Mouse (Mus musculus) lung, postnatal 10 days (tissue): ENCODE measurements around the gene Hist1h2bq.
"Not testable (repeated sequence)": the region's sequence is repeated elsewhere in the genome, so short reads cannot be mapped to it uniquely, and the experiment has no call there.

Experiments used
- DNase-seq: peaks from one replicate; pipeline ENCODE4 v3.0.0; 2021

Gene Hist1h2bq

DNA sequence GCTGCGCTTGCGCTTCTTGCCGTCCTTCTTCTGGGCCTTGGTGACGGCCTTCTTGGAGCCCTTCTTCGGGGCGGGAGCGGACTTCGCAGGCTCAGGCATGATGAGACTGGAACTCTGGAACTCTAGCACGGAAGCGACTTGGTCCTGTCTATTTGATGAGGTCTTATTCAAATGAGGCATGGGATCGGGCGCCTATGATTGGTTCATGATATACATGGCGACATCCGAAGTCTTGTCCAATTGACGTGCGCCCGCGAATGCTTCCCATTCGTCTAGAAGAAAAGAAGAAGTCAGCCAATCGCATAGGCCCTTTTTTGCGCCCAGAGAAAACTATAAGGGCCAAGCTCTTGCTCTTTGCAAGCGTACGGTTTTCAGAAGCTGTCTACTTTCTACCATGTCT, at the start of gene Hist1h2bq, which contains the start of gene Hist1h2ao:
Gene Hist1h2bq, minus strand, starts transcription at position 125 of the 400 bp plus-strand sequence.
Gene Hist1h2ao, plus strand, starts transcription at position 393 of the 400 bp plus-strand sequence.
- not testable (repeated sequence) for DNase-seq

- DNase-seq: no peak
Observed at GRCm38 (mm10) chr13:21855698-21856162, 45.7 kb upstream of the Hist1h2bq start.

- peak; percentile 15 for DNase-seq
Observed at GRCm38 (mm10) chr13:21855146-21855545, 45.1 kb upstream of the Hist1h2bq start.

DNA sequence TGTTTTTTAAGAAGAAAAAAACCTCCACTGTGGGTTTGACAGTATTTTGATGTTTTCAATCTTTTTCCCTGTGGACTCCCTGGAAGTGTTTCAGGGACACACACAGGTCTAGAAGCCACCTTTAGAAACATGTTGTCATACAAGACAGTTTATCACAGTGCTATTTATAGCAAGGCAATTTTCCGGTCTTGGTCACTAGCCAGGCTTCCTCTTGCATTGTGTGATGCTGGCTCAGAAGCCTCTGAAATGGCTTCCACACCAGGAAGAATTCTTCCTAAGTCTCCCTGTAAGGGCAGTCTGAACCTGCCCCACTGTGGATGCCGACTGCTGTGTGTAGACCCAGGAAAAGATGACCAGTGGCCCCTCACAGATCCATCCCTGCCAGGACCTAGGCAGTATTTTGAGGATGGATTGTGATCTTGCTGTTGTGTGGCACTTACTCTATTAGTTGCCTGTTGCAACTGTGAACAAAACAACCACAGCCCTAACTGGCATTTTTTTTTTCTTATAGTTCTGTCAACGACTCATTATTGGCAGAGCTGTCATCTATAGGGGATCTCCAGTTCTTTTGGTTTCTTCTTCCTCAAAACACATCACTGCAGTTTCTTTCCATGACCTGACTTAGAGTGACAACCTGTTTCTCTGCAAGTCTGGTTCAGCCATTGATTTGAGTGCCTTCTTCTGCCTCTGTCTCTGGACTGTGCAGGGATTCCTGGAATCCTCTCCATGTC, 42.4 kb upstream of the Hist1h2bq start:
- DNase-seq: peak; percentile 25

DNA sequence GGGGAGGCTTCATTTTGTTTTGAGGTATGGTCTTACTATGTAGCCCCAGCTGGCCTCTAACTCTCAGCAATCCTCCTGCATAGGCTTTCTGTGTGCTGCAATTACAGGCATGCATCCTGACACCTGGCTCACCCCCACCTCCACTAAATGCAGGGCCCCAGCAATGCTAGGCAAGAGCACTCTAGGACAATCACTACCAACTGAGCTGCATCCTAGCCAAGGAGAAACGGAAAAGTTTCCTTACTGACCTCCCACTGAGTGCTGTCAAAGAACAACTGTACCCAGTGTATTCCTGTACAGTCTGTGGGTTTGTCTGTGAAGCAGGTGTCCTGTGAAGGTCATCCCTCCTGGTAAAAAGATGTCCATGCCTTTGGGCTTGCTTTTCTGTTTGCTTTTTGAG, 40.7 kb upstream of the Hist1h2bq start:
- not testable (repeated sequence) for DNase-seq

DNA sequence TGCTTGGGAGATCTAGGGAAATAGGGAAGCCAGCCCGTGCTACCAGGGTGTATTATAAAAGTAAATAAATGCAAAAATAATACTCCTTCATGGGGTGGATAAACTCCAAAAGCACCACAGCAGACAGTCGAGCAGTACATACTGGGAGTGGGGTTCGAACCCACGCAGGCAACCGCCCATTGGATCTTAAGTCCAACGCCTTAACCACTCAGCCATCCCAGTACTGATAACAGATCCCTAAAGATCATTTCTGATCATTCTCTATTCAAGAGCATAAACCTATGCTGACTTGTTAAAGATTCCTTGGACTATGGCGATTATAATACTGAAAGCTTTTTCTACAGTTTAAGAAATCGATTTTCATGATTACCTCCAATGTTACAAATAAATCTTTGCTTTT, 37.9 kb upstream of the Hist1h2bq start:
- DNase-seq: no peak

- DNase-seq: not testable (repeated sequence)
Observed at GRCm38 (mm10) chr13:21846356-21846755, 36.4 kb upstream of the Hist1h2bq start.

- not testable (repeated sequence) for DNase-seq
Observed at GRCm38 (mm10) chr13:21840508-21840907, 30.5 kb upstream of the Hist1h2bq start.

GRCm38 (mm10) chr13:21833461-21833860, 23.5 kb upstream of the Hist1h2bq start, which contains the start of the genes Hist1h2ap and Hist1h2br:
Gene Hist1h2ap (minus strand): TSS chr13:21833507.
Gene Hist1h2br (plus strand): TSS chr13:21833743.
- not testable (repeated sequence) for DNase-seq

DNA sequence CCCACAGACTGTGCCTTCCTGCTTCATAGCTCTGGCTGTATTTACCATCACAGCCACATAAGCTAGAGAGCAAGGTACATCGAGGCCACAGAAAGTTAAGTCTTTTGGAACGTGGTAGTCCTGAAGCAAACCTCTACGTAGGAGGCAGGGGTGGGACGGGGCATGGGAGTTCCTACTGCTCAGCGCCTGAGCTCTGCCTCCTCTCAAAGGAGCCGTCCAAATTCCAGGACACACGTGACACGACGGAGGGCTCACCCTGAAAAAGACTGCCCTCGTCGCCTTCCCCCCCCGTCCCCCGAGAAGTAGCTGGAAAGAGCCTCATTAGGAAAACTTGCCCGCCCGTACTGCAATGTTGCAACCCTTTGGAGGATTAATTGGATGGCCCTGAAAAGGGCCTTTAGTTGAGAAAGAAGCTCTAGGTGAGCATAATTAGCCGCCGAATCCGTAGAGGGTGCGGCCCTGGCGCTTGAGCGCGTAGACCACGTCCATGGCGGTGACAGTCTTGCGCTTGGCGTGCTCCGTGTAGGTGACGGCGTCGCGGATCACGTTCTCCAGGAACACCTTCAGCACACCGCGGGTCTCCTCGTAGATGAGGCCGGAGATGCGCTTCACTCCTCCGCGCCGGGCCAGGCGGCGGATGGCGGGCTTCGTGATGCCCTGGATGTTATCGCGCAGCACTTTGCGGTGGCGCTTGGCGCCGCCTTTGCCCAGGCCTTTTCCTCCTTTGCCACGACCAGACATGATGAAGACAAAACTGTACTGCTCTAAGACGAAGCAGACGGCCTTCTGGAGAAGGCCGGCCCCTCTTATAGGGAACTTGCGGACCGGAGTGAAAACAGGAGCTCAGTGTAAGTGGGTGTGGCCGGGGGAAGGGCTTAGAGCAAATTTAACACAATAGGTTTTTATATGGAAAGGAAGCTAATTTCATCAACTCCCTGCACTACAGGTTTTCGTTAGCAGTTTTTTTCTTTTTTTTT, 21.7 kb upstream of the Hist1h2bq start, which contains the start of gene Hist1h4n:
Gene Hist1h4n, minus strand, starts transcription at position 779 of the 977 bp plus-strand sequence.
- not testable (repeated sequence) for DNase-seq

GRCm38 (mm10) chr13:21830344-21830743, 20.3 kb upstream of the Hist1h2bq start:
- no peak for DNase-seq

DNA sequence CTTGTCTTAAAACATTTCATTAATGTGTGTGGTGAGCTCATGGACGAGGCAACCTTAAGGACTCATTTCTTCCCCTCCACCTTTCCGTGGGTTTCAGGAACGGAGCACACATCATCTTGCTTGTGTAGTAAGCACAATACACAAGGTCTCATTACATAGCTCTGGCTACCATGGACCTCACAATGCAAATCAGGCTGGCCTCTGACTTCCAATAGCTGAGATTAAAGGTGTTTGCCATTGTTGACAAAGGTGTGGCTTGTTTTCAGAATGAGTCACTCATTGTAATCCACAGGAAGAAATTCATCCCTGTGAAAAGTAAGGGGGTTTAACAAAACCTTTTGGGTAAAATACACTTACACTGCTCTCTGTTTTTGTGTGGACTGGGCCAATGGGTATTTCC, 18.5 kb upstream of the Hist1h2bq start:
- DNase-seq: no peak

DNA sequence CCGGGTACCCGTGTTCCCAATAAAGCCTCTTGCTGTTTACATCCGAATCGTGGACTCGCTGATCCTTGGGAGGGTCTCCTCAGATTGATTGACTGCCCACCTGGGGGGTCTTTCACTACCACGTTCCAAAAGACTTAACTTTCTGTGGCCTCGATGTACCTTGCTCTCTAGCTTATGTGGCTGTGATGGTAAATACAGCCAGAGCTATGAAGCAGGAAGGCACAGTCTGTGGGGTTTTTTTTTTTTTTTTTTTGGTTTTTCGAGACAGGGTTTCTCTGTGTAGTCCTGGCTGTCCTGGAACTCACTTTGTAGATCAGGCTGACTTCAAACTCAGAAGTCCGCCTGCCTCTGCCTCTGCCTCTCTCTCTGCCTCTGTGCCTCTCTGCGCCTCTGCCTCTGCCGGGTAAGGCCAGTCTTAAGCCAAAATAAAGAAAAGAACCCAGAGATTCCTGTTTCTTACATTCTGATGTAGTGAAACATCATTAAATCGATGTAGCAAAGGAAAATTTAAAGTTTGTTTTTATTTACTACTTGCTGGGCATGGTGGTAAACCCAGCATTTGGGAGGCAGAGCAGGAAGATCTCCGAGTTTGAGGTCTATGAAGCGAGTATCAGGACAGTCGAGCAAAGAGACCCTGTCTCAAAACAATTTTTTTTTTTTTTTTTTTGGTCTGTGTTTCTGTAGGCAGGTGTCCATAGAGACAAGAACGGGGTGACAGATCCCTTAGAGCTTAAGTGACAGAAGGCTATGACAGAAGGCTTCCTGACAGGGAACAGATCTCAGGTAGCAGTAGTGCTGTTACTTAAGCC, 10.3 kb upstream of the Hist1h2bq start:
- DNase-seq: not testable (repeated sequence)

- not testable (repeated sequence) for DNase-seq
Observed at GRCm38 (mm10) chr13:21812092-21812491, 2.1 kb upstream of the Hist1h2bq start.

- DNase-seq: peak; percentile 32
Observed at GRCm38 (mm10) chr13:21811539-21811938, 1.5 kb upstream of the Hist1h2bq start, which contains the start of gene Hist1h4m. Gene Hist1h4m (plus strand): TSS chr13:21811746.

DNA sequence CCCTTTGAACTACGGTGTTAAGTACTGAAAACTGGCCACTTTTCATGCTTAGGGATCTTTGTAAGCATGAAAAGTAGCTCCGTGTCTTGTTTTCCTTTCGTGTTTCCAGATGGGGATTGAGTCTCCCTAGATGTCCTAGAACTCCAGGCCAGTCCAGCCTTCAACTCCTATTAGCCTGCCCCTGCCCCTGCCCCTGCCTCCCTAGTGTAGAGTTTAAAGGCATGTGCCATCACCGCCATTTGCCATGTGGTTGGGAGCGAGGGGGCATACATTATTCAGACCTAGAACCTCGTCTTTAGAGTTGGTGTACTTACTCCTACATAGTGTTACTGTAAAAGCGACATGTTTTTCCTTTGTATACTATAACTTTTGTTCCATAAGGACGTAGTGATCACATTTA, 1.1 kb upstream of the Hist1h2bq start:
- DNase-seq: not testable (repeated sequence)

DNA sequence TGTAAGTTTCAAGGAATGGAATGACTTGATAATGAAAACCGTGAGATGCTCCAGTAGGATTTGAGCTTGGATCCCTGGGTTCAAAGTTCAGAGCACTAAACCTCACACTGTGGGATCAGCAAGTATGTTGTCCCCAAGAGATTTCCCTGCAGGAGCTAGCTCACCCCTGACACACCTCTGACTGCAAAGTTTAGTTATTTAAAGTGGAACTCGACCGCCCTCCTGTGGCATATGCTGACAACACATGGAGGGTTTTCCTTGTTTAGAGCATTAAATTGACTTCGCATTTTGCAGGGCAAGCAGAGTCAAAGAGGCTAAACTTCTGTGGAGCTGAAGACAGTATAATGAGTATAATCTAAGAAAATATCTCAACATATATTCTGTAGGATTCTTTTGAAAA, 6.9 kb downstream of the Hist1h2bq start:
- not testable (repeated sequence) for DNase-seq

DNA sequence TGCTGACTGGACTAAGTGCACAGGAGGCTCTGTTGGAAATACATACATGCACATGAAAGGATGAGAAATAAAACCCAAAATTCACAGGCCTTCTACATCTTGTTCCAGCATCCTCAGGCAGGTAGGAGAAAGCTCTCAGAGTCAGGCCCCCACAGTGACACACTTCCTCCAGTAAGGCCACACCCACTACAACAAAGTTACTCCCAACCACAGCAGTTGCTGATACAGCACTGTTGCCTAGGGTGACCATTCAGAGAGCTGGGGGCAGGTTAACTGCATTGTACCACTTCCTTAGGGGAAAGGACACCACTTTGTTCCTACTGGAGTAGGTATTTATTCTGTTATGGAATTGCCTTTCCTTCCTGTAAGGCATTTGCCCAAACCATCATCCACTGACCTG, 12.8 kb downstream of the Hist1h2bq start:
- not testable (repeated sequence) for DNase-seq

- DNase-seq: no peak
Observed at GRCm38 (mm10) chr13:21795584-21795983, 14.4 kb downstream of the Hist1h2bq start.

DNA sequence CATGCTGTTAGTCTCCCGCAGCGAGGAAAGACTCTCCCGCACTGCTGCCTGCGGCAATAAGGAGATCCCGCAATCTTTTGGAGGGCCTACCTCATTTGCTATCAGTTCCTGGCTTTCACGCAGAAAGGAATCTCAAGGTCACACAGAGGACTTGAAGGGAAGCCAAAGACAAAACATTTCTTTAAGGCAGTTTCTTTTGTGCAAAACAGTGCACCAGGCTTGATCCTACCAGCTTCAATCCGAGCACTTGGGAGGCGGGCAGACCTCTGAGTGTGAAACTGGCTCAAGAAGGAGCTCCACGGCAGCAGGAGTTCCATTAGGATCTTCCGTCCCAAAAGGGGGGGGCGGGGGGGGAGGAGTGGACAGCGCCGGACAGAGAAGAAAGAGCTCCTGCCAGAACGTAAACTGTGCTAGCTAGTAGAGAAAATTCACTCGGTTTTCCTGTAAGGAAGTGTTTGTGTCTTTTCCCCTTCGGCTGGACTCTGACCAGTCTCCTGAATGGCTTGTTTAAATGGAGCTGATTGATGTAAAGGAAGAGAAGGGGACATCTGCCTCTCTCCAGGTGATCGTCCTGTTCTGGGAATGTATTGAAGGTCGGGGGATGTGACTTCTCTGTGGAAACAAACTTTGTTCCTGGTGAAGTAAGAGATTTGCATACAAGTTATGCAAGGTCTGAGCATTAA, 19.3 kb downstream of the Hist1h2bq start:
- DNase-seq: no peak

GRCm38 (mm10) chr13:21789925-21790324, 20.1 kb downstream of the Hist1h2bq start:
- no peak for DNase-seq
